In genomic region chr3:38320998-38321397, GRCm38 (mm10) we compare ENCODE assay signal across 17 mouse cellular contexts.
"Had no signal": no experiment of that assay in that cellular context is flagged by ENCODE, and none has a peak within 500 bp of the region (broad histone marks: within the 10 kb centered on the region; RNA-seq: fewer than 3 reads in every experiment).

No protein-coding gene starts in this region.

- H3K9me3 ChIP-seq: midbrain, embryonic 10.5 days; neural tube, embryonic 13.5 days; neural tube, embryonic 15.5 days had no signal

- H3K9ac ChIP-seq: liver, embryonic 14.5 days; lung, embryonic 14.5 days; neural tube, embryonic 13.5 days; neural tube, embryonic 15.5 days had no signal

- DNase-seq: lung, adult 18-20 months; lung, embryonic 14.5 days; lung, postnatal 10 days; lung, postnatal 4 days; retina, postnatal 1 day; right cerebral cortex, adult 18-20 months; right cerebral cortex, postnatal 25 days; right cerebral cortex, postnatal 4 days; spleen, adult 18-20 months; thymus, adult 18-20 months; thymus, postnatal 14 days; thymus, postnatal 36 days had no signal

- H3K36me3 ChIP-seq: midbrain, embryonic 10.5 days; neural tube, embryonic 13.5 days; neural tube, embryonic 15.5 days had no signal

- H3K4me2 ChIP-seq: lung, embryonic 14.5 days; neural tube, embryonic 13.5 days; neural tube, embryonic 15.5 days had no signal

- H3K27me3 ChIP-seq: neural tube, embryonic 13.5 days; neural tube, embryonic 15.5 days had no signal

- H3K4me3 ChIP-seq: midbrain, embryonic 10.5 days; myocyte; neural tube, embryonic 13.5 days; neural tube, embryonic 15.5 days had no signal

- H3K27ac ChIP-seq: liver, embryonic 14.5 days; midbrain, embryonic 10.5 days; neural tube, embryonic 13.5 days; neural tube, embryonic 15.5 days had no signal
